Mouse (Mus musculus) heart, embryonic 12.5 days (tissue): ENCODE measurements at regions not wholly inside any gene's neighbourhood (a gene's known extent, or its start where the extent isn't known, plus 50 kb on each side); places are given as distances from the start of the nearest gene placed in this dataset.
A peak's percentile ranks its signal among the peaks of the same experiment; 100 is the strongest.

ENCODE experiments used
- ATAC-seq: fragments of 200-750 bp; cut with Nextera tagmentation; 2 replicates; pipeline ENCODE4 v1.8.0; 2017; ENCODE audit warnings: moderate TSS enrichment, moderate library complexity; ENCODE audit not compliant: insufficient number of reproducible peaks, low FRiP score
- H3K27ac ChIP-seq: fragments of 300-500 bp; sonication (generic); 2 replicates; pipeline ENCODE4 v1.5.1; 2016; ENCODE audit warnings: mild to moderate bottlenecking, moderate library complexity; ENCODE audit not compliant: poor library complexity, severe bottlenecking
- H3K27me3 ChIP-seq: fragments of 300-500 bp; sonication (generic); replicated peaks from 2 replicates; pipeline ENCODE4 v1.6.1; 2016; ENCODE audit warnings: mild to moderate bottlenecking, moderate library complexity
- H3K36me3 ChIP-seq: fragments of 300-500 bp; sonication (generic); 2 replicates; pipeline ENCODE4 v1.6.1; 2016; ENCODE audit warnings: mild to moderate bottlenecking, moderate library complexity
- H3K4me1 ChIP-seq: fragments of 300-500 bp; sonication (generic); replicated peaks from 2 replicates; pipeline ENCODE4 v1.6.1; 2016; ENCODE audit warnings: mild to moderate bottlenecking
- H3K4me2 ChIP-seq: fragments of 300-500 bp; sonication (generic); 2 replicates; pipeline ENCODE4 v1.6.1; 2016; ENCODE audit warnings: mild to moderate bottlenecking, moderate library complexity
- H3K4me3 ChIP-seq: fragments of 300-500 bp; sonication (generic); 2 replicates; pipeline ENCODE4 v1.5.1; 2016; ENCODE audit warnings: mild to moderate bottlenecking
- H3K9ac ChIP-seq: fragments of 300-500 bp; sonication (generic); 2 replicates; pipeline ENCODE4 v1.6.1; 2016; ENCODE audit warnings: mild to moderate bottlenecking, moderate library complexity
- H3K9me3 ChIP-seq: fragments of 300-500 bp; sonication (generic); replicated peaks from 2 replicates; pipeline ENCODE4 v1.6.1; 2016; ENCODE audit warnings: mild to moderate bottlenecking, moderate library complexity
- WGBS: fragments of 180-500 bp; shearing (Covaris S2); methylation state at CpG from one replicate; pipeline ENCODE4 v1.1.7; 2016; 5-methylcytosine and 5-hydroxymethylcytosine counted together

DNA sequence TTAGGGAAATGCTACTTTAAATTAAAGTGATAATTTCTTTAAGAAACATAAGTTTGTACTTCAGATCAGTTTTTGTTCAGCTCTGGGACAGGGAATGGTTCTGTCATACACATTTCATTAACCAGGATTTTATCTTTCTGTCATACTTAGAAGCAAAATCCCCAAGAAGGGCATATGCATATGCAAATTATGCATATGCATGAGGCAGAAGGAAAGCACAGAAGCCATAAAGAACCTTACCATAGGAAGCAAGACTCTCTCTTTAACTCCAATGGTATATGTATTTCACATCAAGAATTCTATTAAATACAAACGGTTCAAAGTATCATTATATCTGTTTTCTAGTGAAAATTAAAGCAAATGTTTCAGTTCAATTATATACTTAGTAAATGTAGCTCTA lies 381.5 kb downstream of the Kcnj3 start:
- Histone ChIP-seq H3K27me3 (no peaks in the 10 kb centered on the region), H3K4me3 (no peak overlapping the region), H3K36me3 (no peaks in the 10 kb centered on the region), H3K27ac (no peak overlapping the region), H3K9ac (no peak overlapping the region), H3K4me2 (no peak overlapping the region), H3K4me1 (no peaks in the 10 kb centered on the region), H3K9me3 (no peaks in the 10 kb centered on the region)
- 71% methylated on average over 1 of the region's 1 CpGs for WGBS
- ATAC-seq = no peak

DNA sequence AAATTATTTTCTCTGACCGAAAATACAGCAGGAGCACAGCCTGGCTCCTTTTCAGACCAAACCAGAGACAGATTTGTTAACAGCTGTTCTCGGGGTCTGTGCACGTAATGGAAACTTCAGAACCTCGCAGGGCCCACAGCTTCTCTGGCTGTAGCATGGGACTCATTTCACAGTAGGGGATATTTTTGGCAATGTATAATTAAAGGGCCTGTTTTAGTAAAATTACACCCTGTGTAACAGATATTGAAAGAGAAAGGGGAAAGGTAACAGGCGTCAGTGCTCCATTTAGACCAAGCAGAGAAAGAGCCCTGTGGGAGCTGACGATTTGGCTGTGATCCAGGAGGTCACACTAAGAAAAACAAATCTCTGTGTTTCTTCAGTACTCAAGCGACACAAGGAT lies 382.4 kb downstream of the Kcnj3 start:
- no peak overlapping the region for H3K9ac ChIP-seq
- H3K27ac ChIP-seq = peak overlapping the region; percentile 28; the same call in 1 of the 2 replicates
- ATAC-seq = no peak
- H3K9me3 ChIP-seq = no peaks in the 10 kb centered on the region
- H3K27me3 ChIP-seq = no peaks in the 10 kb centered on the region
- H3K4me2 ChIP-seq = peak overlapping the region; percentile 47
- 0 out of 2 replicates have a peak overlapping the region, but pooled peaks have one; percentile 16 for H3K4me3 ChIP-seq
- 37% methylated on average over 7 of the region's 7 CpGs for WGBS
- no peaks in the 10 kb centered on the region for H3K36me3 ChIP-seq
- no peaks in the 10 kb centered on the region for H3K4me1 ChIP-seq

DNA sequence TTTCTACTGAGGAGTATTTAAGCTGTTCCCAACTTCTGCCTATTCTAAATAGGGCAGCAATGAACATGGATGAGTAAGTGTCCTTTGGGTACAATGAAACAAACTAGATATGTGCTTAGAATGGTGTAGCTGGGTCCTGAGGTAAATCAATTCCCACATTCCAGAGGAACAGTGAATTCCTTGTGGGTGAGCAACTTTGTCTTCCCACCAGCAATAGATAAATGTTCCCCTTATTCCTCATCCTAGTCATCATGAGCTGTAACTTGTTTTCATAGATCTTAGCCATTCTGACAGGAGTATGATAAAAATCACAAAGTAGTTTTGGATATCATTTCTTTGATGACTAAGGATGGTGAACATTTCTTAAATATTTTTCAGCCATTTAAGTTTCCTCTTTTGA lies 387.0 kb downstream of the Kcnj3 start:
- Histone ChIP-seq H3K4me3 (no peak overlapping the region), H3K9ac (no peak overlapping the region), H3K4me1 (no peaks in the 10 kb centered on the region), H3K9me3 (no peaks in the 10 kb centered on the region), H3K27ac (no peak overlapping the region), H3K4me2 (no peak overlapping the region), H3K36me3 (no peaks in the 10 kb centered on the region), H3K27me3 (no peaks in the 10 kb centered on the region)
- no peak for ATAC-seq

DNA sequence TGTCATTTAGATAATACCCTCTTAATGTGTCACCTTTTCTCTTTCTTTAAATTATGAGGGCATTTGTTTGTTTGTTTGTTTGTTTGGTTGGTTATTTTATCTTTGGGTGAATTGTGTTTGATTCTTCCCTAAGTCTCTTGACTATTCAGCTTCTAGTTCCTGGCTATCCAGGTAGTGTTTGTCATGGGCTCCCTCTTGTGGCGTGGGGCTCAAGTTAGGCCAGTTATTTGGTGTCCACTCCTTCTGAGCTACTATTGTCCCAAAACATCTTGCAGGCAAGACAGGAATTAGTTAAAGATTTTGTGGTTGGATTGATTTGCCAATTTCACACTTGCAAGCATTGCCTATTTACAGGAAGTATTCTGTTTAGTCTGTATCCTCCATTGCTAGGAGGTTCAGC lies 405.8 kb downstream of the Kcnj3 start:
- Histone ChIP-seq H3K4me2 (no peak overlapping the region), H3K4me3 (no peak overlapping the region), H3K9me3 (no peaks in the 10 kb centered on the region), H3K27me3 (no peaks in the 10 kb centered on the region), H3K9ac (no peak overlapping the region), H3K36me3 (no peaks in the 10 kb centered on the region), H3K4me1 (no peaks in the 10 kb centered on the region), H3K27ac (no peak overlapping the region)
- 60% methylated on average over 1 of the region's 1 CpGs for WGBS
- ATAC-seq = no peak

DNA sequence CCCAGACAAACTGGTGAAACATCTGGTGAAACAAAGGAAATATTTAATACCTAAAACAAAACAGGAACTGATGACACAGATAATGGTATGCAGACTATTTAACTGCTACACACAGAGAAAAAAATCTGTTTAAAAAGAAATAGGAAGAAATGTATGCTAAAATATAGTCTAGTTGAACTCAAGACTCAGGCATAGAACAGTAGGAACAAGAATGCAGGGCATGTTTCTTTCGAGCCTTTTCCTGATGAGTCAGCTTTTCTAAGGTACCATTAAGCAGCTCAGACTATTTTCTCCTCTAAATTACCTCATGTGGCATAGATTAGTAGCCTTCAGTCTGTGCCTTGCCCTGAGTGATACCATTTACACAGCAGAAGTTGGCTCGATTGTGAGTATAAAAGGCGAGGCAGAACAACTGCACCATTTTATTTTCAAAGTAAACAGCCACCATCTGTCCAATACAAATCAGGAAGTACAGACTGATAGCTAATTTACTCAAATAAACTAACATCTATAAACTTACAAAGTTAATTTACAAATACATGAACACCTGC lies 411.1 kb downstream of the Kcnj3 start:
- Histone ChIP-seq H3K9me3 (no peaks in the 10 kb centered on the region), H3K27ac (no peak overlapping the region), H3K36me3 (no peaks in the 10 kb centered on the region), H3K4me2 (no peak overlapping the region), H3K27me3 (no peaks in the 10 kb centered on the region), H3K4me3 (no peak overlapping the region), H3K4me1 (no peaks in the 10 kb centered on the region), H3K9ac (no peak overlapping the region)
- no peak for ATAC-seq
- WGBS = 61% methylated on average over 3 of the region's 3 CpGs

DNA sequence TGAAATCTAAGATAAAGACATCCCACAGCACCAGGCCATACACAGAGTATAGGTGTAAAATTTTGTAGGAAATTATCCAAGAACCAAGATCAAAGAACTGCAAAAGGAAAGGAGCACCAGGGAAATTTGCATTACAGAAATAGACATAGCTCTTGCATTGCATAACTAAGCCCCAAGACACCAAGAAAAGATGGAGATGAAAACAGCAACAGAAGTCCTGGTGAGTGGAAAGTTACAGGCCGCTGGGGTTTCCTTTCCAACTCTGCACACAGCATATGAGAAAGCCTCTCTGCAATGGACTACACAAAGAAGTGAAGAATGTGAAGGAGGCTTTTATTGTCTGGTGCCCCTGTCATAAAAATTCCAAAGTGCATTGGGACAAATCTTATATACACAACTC lies 426.7 kb downstream of the Kcnj3 start:
- Histone ChIP-seq H3K27me3 (no peaks in the 10 kb centered on the region), H3K9me3 (no peaks in the 10 kb centered on the region), H3K4me3 (no peak overlapping the region), H3K36me3 (no peaks in the 10 kb centered on the region), H3K4me1 (no peaks in the 10 kb centered on the region), H3K27ac (no peak overlapping the region), H3K9ac (no peak overlapping the region), H3K4me2 (no peak overlapping the region)
- ATAC-seq = no peak
- WGBS = 73% methylated on average over 1 of the region's 1 CpGs

DNA sequence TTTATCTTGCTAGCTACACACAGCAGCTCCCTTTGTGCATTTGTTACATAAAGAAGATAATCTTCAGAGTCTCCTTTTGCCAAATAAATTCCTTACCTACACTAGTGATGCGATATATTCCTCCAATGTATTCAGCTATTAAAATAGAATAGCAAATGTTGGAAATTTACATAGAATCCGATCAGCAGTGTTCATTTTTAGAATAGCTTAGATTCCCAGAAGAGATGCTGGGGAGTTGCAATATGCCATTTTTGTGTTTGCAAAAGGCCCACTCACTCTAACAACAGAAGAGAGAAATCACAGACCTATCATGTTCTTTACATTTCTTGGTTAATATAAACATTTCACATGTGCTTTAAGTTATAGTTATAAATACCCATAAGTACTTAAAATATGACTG lies 454.2 kb downstream of the Kcnj3 start:
- Histone ChIP-seq H3K4me2 (no peak overlapping the region), H3K27ac (no peak overlapping the region), H3K4me1 (no peaks in the 10 kb centered on the region), H3K9me3 (no peaks in the 10 kb centered on the region), H3K36me3 (no peaks in the 10 kb centered on the region), H3K27me3 (no peaks in the 10 kb centered on the region), H3K4me3 (no peak overlapping the region), H3K9ac (no peak overlapping the region)
- ATAC-seq = no peak
- WGBS = 74% methylated on average over 2 of the region's 2 CpGs

DNA sequence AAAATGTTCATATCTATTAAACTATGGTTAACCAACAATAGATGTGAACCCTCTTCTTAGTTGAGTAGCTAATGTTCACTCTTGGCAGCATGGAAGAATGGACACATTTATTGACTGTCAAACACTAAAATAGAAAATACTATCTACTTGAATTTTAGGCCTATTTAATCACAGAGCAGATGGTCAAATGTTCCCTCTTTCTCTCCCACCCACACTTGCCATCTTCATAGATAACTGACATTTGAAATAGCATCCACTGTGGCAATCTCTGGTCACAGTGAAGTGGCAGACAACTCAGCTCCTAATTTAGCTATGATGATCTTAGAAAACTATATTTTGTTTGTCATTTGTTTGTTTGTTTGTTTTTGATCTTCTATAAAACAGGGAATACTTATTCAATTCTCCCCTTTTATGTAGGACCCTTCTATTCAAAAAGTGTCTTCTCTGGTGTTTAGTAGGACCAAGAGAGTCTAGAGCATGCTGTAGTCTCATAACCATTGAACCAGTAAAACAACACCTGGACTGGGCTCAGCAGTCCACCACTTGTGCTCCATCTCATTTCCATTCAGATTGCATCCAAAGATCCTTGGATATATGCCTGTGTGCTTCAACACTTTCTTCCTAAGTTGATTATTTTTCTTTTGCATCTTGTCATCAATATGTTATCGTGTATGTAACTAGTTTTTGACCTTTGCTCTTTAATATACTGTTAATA lies 457.2 kb downstream of the Kcnj3 start:
- Histone ChIP-seq H3K9me3 (no peaks in the 10 kb centered on the region), H3K4me2 (no peak overlapping the region), H3K4me1 (no peaks in the 10 kb centered on the region), H3K27ac (no peak overlapping the region), H3K27me3 (no peaks in the 10 kb centered on the region), H3K9ac (no peak overlapping the region), H3K4me3 (no peak overlapping the region), H3K36me3 (no peaks in the 10 kb centered on the region)
- ATAC-seq = no peak
- 48% methylated on average over 1 of the region's 1 CpGs for WGBS

DNA sequence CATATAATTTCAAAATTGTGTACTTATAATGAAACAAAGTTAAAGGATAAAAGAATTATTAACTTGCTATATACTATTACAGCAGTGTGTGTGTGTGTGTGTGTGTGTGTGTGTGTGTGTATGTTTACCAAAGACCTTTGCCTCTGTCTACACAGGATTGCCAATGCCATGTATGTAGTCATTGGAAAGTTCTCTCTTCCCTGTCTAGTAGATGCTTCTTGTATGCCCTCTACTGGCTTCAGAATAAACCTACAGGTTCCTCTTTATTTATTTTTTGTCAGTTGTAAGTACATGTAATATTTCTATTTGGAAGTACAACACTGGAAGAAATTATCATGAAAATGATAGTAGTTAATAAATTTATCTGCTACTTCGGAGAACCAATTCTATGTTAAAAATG lies 484.5 kb downstream of the Kcnj3 start:
- Histone ChIP-seq H3K27me3 (no peaks in the 10 kb centered on the region), H3K4me3 (no peak overlapping the region), H3K9me3 (no peaks in the 10 kb centered on the region), H3K9ac (no peak overlapping the region), H3K4me1 (no peaks in the 10 kb centered on the region), H3K4me2 (no peak overlapping the region), H3K36me3 (no peaks in the 10 kb centered on the region), H3K27ac (no peak overlapping the region)
- no peak for ATAC-seq
- WGBS = 49% methylated on average over 1 of the region's 1 CpGs
